Mouse (Mus musculus) G1E (cell line): ENCODE results near the gene Trim31. TPM values are rescaled to one million over a fixed set of nuclear protein-coding genes. Genes with fewer than 3 reads are reported as not detected.

Experiments used
- ATAC-seq: 2 replicates; pipeline ENCODE4 v1.8.0; 2016; ENCODE audit warnings: mild to moderate bottlenecking; ENCODE audit not compliant: insufficient number of reproducible peaks, poor library complexity, low FRiP score, severe bottlenecking; ENCODE audit errors: extremely low read depth
- DNase-seq: peaks from one replicate; pipeline ENCODE4 v3.0.0; 2012; ENCODE audit warnings: low spot score
- H3K27me3 ChIP-seq: 2 replicates; pipeline ENCODE4 v1.6.1; 2012; ENCODE audit warnings: mild to moderate bottlenecking, low read length, inconsistent platforms; ENCODE audit not compliant: insufficient read depth
- H3K36me3 ChIP-seq: replicated peaks from 2 replicates; pipeline ENCODE3; 2012; ENCODE audit warnings: mild to moderate bottlenecking, inconsistent platforms
- H3K4me1 ChIP-seq: 2 replicates; pipeline ENCODE4 v1.6.1; 2012; ENCODE audit warnings: low read depth, low read length, inconsistent platforms, mixed read lengths; ENCODE audit not compliant: insufficient read depth
- H3K4me3 ChIP-seq: 2 replicates; pipeline ENCODE4 v1.5.1; 2012; ENCODE audit warnings: low read depth, mild to moderate bottlenecking, inconsistent platforms, low read length, moderate library complexity, mixed read lengths
- H3K9me3 ChIP-seq: replicated peaks from 2 replicates; pipeline ENCODE4 v1.6.1; 2012; ENCODE audit warnings: inconsistent platforms
- CTCF ChIP-seq: IDR thresholded peaks from 2 replicates; pipeline ENCODE4 v1.5.1; 2012; ENCODE audit warnings: low read depth, low read length, inconsistent platforms, mixed read lengths
- GATA1 ChIP-seq: IDR thresholded peaks from 2 replicates; pipeline ENCODE4 v1.6.1; 2012; ENCODE audit warnings: borderline replicate concordance, low read length, inconsistent platforms, mixed read lengths
- GATA2 ChIP-seq: IDR thresholded peaks from 2 replicates; pipeline ENCODE4 v1.6.1; 2012; ENCODE audit warnings: low read depth, low read length, inconsistent platforms, borderline replicate concordance
- POLR2AphosphoS5 ChIP-seq: IDR thresholded peaks from 2 replicates; pipeline ENCODE4 v1.6.1; 2012; ENCODE audit warnings: low read depth, low read length, inconsistent platforms; ENCODE audit not compliant: insufficient replicate concordance
- TAL1 ChIP-seq: conservative IDR thresholded peaks from 2 replicates; pipeline ENCODE4 v1.6.1; 2012; ENCODE audit warnings: low read depth, low read length, inconsistent platforms, mixed read lengths
- polyA plus RNA-seq: library from polyadenylated mRNA; stranded (reverse); fragments of >175 nt; gene quantifications from 2 replicates; pipeline ENCODE4 v1.2.3, GENCODE M21; 2012
- total RNA-seq, 2 experiments: library from RNA; stranded (forward) in 1 of 2; stranded (reverse) in 1 of 2; fragments of 200-1000 nt in 1 of 2; fragments of >200 nt in 1 of 2; fragmentation: Nextera tagmentation in 1 of 2; gene quantifications; 2 replicates each; pipeline ENCODE4 v1.2.3; 2014 to 2017

Gene Trim31
- total and polyA plus RNA-seq, 3 experiments = not detected

- Histone ChIP-seq H3K36me3 (peaks cover 34% of the 10 kb centered on the region), H3K4me1 (peaks cover 16% of the 10 kb centered on the region), H3K4me3 (no peak overlapping the region), H3K27me3 (peaks cover 7% of the 10 kb centered on the region; the same call in 1 of the 2 replicates), H3K9me3 (peaks cover 7% of the 10 kb centered on the region)
- DNase-seq (no peak), ATAC-seq (no peak)
- no peak for TF ChIP-seq GATA2
Observed at GRCm38 (mm10) chr17:36947051-36947819, 49.3 kb downstream of the Trim31 start.

GRCm38 (mm10) chr17:36948286-36948685 lies 50.4 kb downstream of the Trim31 start:
- ATAC-seq = no peak
- peaks cover 40% of the 10 kb centered on the region for H3K36me3 ChIP-seq
- TF ChIP-seq GATA1 = no peak
- DNase-seq = no peak
- H3K4me3 ChIP-seq = no peak overlapping the region
- no peaks in the 10 kb centered on the region; the same call in 1 of the 2 replicates for H3K27me3 ChIP-seq
- H3K9me3 ChIP-seq = peaks cover 7% of the 10 kb centered on the region
- H3K4me1 ChIP-seq = peaks cover 12% of the 10 kb centered on the region

- DNase-seq (no peak), ATAC-seq (no peak)
- Histone ChIP-seq H3K36me3 (peaks cover 45% of the 10 kb centered on the region), H3K4me3 (no peak overlapping the region), H3K4me1 (peaks cover 12% of the 10 kb centered on the region), H3K9me3 (peaks cover 7% of the 10 kb centered on the region), H3K27me3 (no peaks in the 10 kb centered on the region; the same call in 1 of the 2 replicates)
- TF ChIP-seq GATA1 = no peak
- TF ChIP-seq CTCF = no peak
- no peak for TF ChIP-seq GATA2
- no peak for TF ChIP-seq POLR2AphosphoS5
- no peak for TF ChIP-seq TAL1
Observed at GRCm38 (mm10) chr17:36949265-36949664, 51.3 kb downstream of the Trim31 start.

- H3K36me3 ChIP-seq = peaks cover 56% of the 10 kb centered on the region
Observed at GRCm38 (mm10) chr17:36950981-36951947, 53.3 kb downstream of the Trim31 start, which contains the start of gene Ppp1r11. Gene Ppp1r11 (minus strand): TSS chr17:36951741.

GRCm38 (mm10) chr17:36952631-36953030 lies 54.7 kb downstream of the Trim31 start:
- no peak for DNase-seq
- no peaks in the 10 kb centered on the region for H3K9me3 ChIP-seq
- no peak for TF ChIP-seq POLR2AphosphoS5
- no peak for TF ChIP-seq GATA2
- no peak for TF ChIP-seq GATA1
- no peak for TF ChIP-seq CTCF
- TF ChIP-seq TAL1 = no peak
- no peak for ATAC-seq
- no peak overlapping the region for H3K4me3 ChIP-seq
- no peaks in the 10 kb centered on the region for H3K27me3 ChIP-seq
- H3K4me1 ChIP-seq = peaks cover 19% of the 10 kb centered on the region
- H3K36me3 ChIP-seq = peaks cover 56% of the 10 kb centered on the region

More at GRCm38 (mm10) chr17:36950981-36951947, 53.3 kb downstream of the Trim31 start, which contains the start of gene Ppp1r11:
- H3K4me1 ChIP-seq = peaks cover 12% of the 10 kb centered on the region
- ATAC-seq = peak; percentile 99
- H3K27me3 ChIP-seq = no peaks in the 10 kb centered on the region; the same call in 1 of the 2 replicates
- DNase-seq = peak; percentile 75
- no peak for TF ChIP-seq TAL1
- TF ChIP-seq CTCF = no peak
- no peak for TF ChIP-seq GATA2
- no peak for TF ChIP-seq GATA1
- no peak for TF ChIP-seq POLR2AphosphoS5
- H3K4me3 ChIP-seq = peak within 1 kb of the TSS; percentile 77
- peaks cover 7% of the 10 kb centered on the region for H3K9me3 ChIP-seq

GRCm38 (mm10) chr17:36953062-36953461 lies 55.1 kb downstream of the Trim31 start:
- TF ChIP-seq POLR2AphosphoS5 (no peak), GATA1 (no peak)
- no peaks in the 10 kb centered on the region for H3K9me3 ChIP-seq
- DNase-seq = no peak
- no peak overlapping the region for H3K4me3 ChIP-seq
- no peak for ATAC-seq
- peaks cover 22% of the 10 kb centered on the region for H3K4me1 ChIP-seq
- H3K27me3 ChIP-seq = no peaks in the 10 kb centered on the region
- H3K36me3 ChIP-seq = peaks cover 52% of the 10 kb centered on the region
